In the genomic region with DNA sequence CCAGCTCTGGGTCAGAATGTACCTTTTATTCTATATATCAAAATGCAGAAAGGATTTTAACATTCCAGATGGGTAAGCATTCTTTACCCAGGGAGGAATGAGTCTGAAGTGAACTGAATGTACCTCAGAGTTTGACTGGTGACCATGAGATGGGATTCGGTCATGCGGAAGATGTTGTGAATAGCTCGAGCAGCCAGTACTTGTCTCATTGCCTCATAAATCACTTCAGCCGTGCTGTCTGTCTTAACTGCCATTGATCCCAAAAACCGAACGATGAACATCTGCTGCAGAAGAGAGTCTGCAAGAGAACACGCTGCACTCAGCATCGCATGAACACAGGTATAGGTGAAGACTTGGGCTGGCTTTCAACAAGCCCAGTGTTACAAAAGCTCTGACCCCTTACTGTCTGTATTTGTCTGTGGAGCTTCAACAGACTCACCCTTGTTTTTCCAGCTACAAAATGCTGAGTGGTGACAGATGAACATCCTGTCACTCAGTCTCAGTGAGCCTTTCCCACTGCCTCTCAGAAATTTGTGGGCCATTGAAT, we compare ENCODE assay signal across 20 mouse cellular contexts. TPM values are rescaled to one million over a fixed set of nuclear protein-coding genes. Genes with fewer than 3 reads are reported as not detected.
DNase-seq lines count a peak whose midpoint lies in the region; ATAC-seq and TF ChIP-seq lines count a peak whose summit lies in the region.
"Had no signal": no experiment of that assay in that cellular context is flagged by ENCODE, and none has a peak within 500 bp of the region (broad histone marks: within the 10 kb centered on the region; RNA-seq: fewer than 3 reads in every experiment).

No protein-coding gene starts in this region.

- H3K9ac ChIP-seq in forebrain, embryonic 11.5 days (ENCODE audit: low read length), result no peak overlapping the region
- no peak overlapping the region for H3K9ac ChIP-seq in forebrain, postnatal 0 days
- no peak overlapping the region for H3K9ac ChIP-seq in neural tube, embryonic 12.5 days
- H3K9ac ChIP-seq in hindbrain, embryonic 15.5 days, result no peak overlapping the region
- H3K9ac ChIP-seq: intestine, embryonic 15.5 days; midbrain, embryonic 13.5 days had no signal

- DNase-seq in forebrain, embryonic 11.5 days (ENCODE audit: low spot score), result no peak
- no peak for DNase-seq in forebrain, postnatal 0 days
- no peak for DNase-seq in neural tube, embryonic 10.5 days (ENCODE audit: extremely low spot score, low spot score)
- no peak for DNase-seq in layer of hippocampus, adult 11-12 months (ENCODE audit: low spot score)
- no peak for DNase-seq in spleen, postnatal 36 days (ENCODE audit: low spot score in 2 of 2)
- no peak for DNase-seq in frontal cortex, postnatal 25 days (ENCODE audit: low spot score in 2 of 2)
- DNase-seq: B cell, adult 2 months; cerebellum, adult 11-12 months; heart, postnatal 10 days; layer of hippocampus, adult 9-11 months; lung, adult 18-20 months; spleen, adult 18-20 months; thymus, postnatal 25 days had no signal

- no peak overlapping the region for H3K4me3 ChIP-seq in forebrain, embryonic 11.5 days (ENCODE audit: low read depth, low read length)
- no peak overlapping the region for H3K4me3 ChIP-seq in forebrain, postnatal 0 days (ENCODE audit: low read depth, low read length)
- no peak overlapping the region for H3K4me3 ChIP-seq in neural tube, embryonic 12.5 days
- H3K4me3 ChIP-seq in hindbrain, embryonic 15.5 days, result no peak overlapping the region
- H3K4me3 ChIP-seq: heart, adult 2 months; intestine, embryonic 15.5 days; midbrain, embryonic 13.5 days had no signal

- no peaks in the 10 kb centered on the region; the same call in 1 of the 2 replicates for H3K36me3 ChIP-seq in forebrain, embryonic 11.5 days (ENCODE audit: control insufficient read depth, insufficient read depth, low read length)
- peaks cover 51% of the 10 kb centered on the region for H3K36me3 ChIP-seq in forebrain, postnatal 0 days (ENCODE audit: insufficient read depth)
- peaks cover 53% of the 10 kb centered on the region for H3K36me3 ChIP-seq in neural tube, embryonic 12.5 days
- H3K36me3 ChIP-seq in hindbrain, embryonic 15.5 days, result peaks cover 42% of the 10 kb centered on the region

- H3K9me3 ChIP-seq in forebrain, embryonic 11.5 days (ENCODE audit: control insufficient read depth, low read length), result no peaks in the 10 kb centered on the region
- no peaks in the 10 kb centered on the region for H3K9me3 ChIP-seq in forebrain, postnatal 0 days (ENCODE audit: low read length)
- no peaks in the 10 kb centered on the region for H3K9me3 ChIP-seq in neural tube, embryonic 12.5 days
- H3K9me3 ChIP-seq in hindbrain, embryonic 15.5 days, result no peaks in the 10 kb centered on the region
- H3K9me3 ChIP-seq: intestine, embryonic 15.5 days; midbrain, embryonic 13.5 days had no signal

- no peaks in the 10 kb centered on the region for H3K27me3 ChIP-seq in forebrain, embryonic 11.5 days (ENCODE audit: control insufficient read depth, insufficient read depth, low read length)
- H3K27me3 ChIP-seq in forebrain, postnatal 0 days (ENCODE audit: insufficient read depth, low read length), result no peaks in the 10 kb centered on the region
- no peaks in the 10 kb centered on the region for H3K27me3 ChIP-seq in neural tube, embryonic 12.5 days (replicated peaks)
- H3K27me3 ChIP-seq in hindbrain, embryonic 15.5 days, result no peaks in the 10 kb centered on the region
- H3K27me3 ChIP-seq: intestine, embryonic 15.5 days; midbrain, embryonic 13.5 days had no signal

- 56% methylated on average over 8 of the region's 8 CpGs for WGBS in forebrain, embryonic 11.5 days
- 44% methylated on average over 8 of the region's 8 CpGs for WGBS in forebrain, postnatal 0 days
- WGBS in neural tube, embryonic 12.5 days, result 33% methylated on average over 8 of the region's 8 CpGs
- WGBS in hindbrain, embryonic 15.5 days, result 39% methylated on average over 8 of the region's 8 CpGs

- H3K4me1 ChIP-seq in forebrain, embryonic 11.5 days (replicated peaks; ENCODE audit: control insufficient read depth, insufficient read depth, low read length), result no peaks in the 10 kb centered on the region
- H3K4me1 ChIP-seq in forebrain, postnatal 0 days (ENCODE audit: insufficient read depth), result no peaks in the 10 kb centered on the region
- peaks cover 9% of the 10 kb centered on the region for H3K4me1 ChIP-seq in neural tube, embryonic 12.5 days
- H3K4me1 ChIP-seq in hindbrain, embryonic 15.5 days (replicated peaks), result no peaks in the 10 kb centered on the region
- H3K4me1 ChIP-seq: intestine, embryonic 15.5 days; midbrain, embryonic 13.5 days had no signal

- H3K4me2 ChIP-seq in forebrain, embryonic 11.5 days (ENCODE audit: low read depth, low read length, severe bottlenecking), result no peak overlapping the region
- no peak overlapping the region for H3K4me2 ChIP-seq in forebrain, postnatal 0 days (ENCODE audit: low read depth)
- H3K4me2 ChIP-seq in neural tube, embryonic 12.5 days (replicated peaks), result no peak overlapping the region
- H3K4me2 ChIP-seq in hindbrain, embryonic 15.5 days, result no peak overlapping the region
- H3K4me2 ChIP-seq: intestine, embryonic 15.5 days; midbrain, embryonic 13.5 days had no signal

- no peak for TF ChIP-seq CTCF in forebrain, postnatal 0 days (IDR thresholded peaks at IDR 0.05; ENCODE audit: low read depth)

- 0 out of 2 replicates have a peak, but pooled peaks have one; percentile 12 for ATAC-seq in forebrain, embryonic 11.5 days (replicated peaks; ENCODE audit: low FRiP score)
- ATAC-seq in forebrain, postnatal 0 days, result no peak
- ATAC-seq in neural tube, embryonic 12.5 days (ENCODE audit: low FRiP score, low read depth), result peak; percentile 79
- peak; percentile 52; the same call in 1 of the 2 replicates for ATAC-seq in hindbrain, embryonic 15.5 days (ENCODE audit: low FRiP score, low read depth)
- ATAC-seq: intestine, embryonic 15.5 days; midbrain, embryonic 13.5 days had no signal

- H3K27ac ChIP-seq in forebrain, embryonic 11.5 days (ENCODE audit: low read depth, low read length), result no peak overlapping the region
- H3K27ac ChIP-seq in forebrain, postnatal 0 days (ENCODE audit: low read depth, low read length), result no peak overlapping the region
- H3K27ac ChIP-seq in neural tube, embryonic 12.5 days, result no peak overlapping the region
- H3K27ac ChIP-seq in hindbrain, embryonic 15.5 days (replicated peaks), result 0 out of 2 replicates have a peak overlapping the region, but pooled peaks have one; percentile 20
- H3K27ac ChIP-seq: heart, adult 2 months; intestine, embryonic 15.5 days; kidney, postnatal 0 days; macrophage; midbrain, embryonic 13.5 days had no signal

RNA-seq across cellular contexts. Expression of a gene that starts 42.8 kb away (rescaled TPM):
- polyA plus RNA-seq in forebrain, embryonic 11.5 days (2014; fragmentation: Nextera tagmentation; extraction: Ambion mirVana), result 41.1 and 42.0 TPM in 2 replicates
- 38.2 and 38.5 TPM in 2 replicates for total RNA-seq in forebrain, postnatal 0 days (2014; rRNA removed)
- 17.4 and 26.1 TPM in 2 replicates for polyA plus RNA-seq in forebrain, postnatal 0 days (2015; fragmentation: Nextera tagmentation; extraction: Ambion mirVana)
- 45.1 and 54.3 TPM in 2 replicates for polyA plus RNA-seq in neural tube, embryonic 12.5 days (2016; fragmentation: Nextera tagmentation; extraction: Ambion mirVana)
- 46.0 and 48.9 TPM in 2 replicates for polyA plus RNA-seq in hindbrain, embryonic 15.5 days (2015; fragmentation: Nextera tagmentation; extraction: Ambion mirVana)
